Mouse (Mus musculus) midbrain, embryonic 16.5 days (tissue): ENCODE data around the gene Gm11214. TPM values are rescaled to one million over a fixed set of nuclear protein-coding genes. Genes with fewer than 3 reads are reported as not detected.

Experiments used
- ATAC-seq: fragments of 200-750 bp; cut with Nextera tagmentation; 2 replicates; pipeline ENCODE4 v1.8.0; 2017; ENCODE audit warnings: moderate TSS enrichment
- H3K27ac ChIP-seq: fragments of 300-500 bp; sonication (generic); 2 replicates; pipeline ENCODE4 v1.5.1; 2014; ENCODE audit warnings: mild to moderate bottlenecking, low read length, mixed read lengths
- H3K27me3 ChIP-seq: fragments of 300-500 bp; sonication (generic); 2 replicates; pipeline ENCODE4 v1.6.1; 2014; ENCODE audit warnings: low read depth, low read length, mixed read lengths; ENCODE audit not compliant: control insufficient read depth, insufficient read depth
- H3K36me3 ChIP-seq: fragments of 300-500 bp; sonication (generic); 2 replicates; pipeline ENCODE4 v1.6.1; 2014; ENCODE audit warnings: mild to moderate bottlenecking, low read length, moderate library complexity, mixed read lengths; ENCODE audit not compliant: control insufficient read depth, insufficient read depth
- H3K4me1 ChIP-seq: fragments of 300-500 bp; sonication (generic); 2 replicates; pipeline ENCODE4 v1.6.1; 2014; ENCODE audit warnings: mild to moderate bottlenecking, low read length, mixed read lengths; ENCODE audit not compliant: control insufficient read depth, insufficient read depth
- H3K4me2 ChIP-seq: fragments of 300-500 bp; sonication (generic); 2 replicates; pipeline ENCODE4 v1.6.1; 2014; ENCODE audit warnings: mild to moderate bottlenecking, low read length, mixed read lengths
- H3K4me3 ChIP-seq: fragments of 300-500 bp; sonication (generic); 2 replicates; pipeline ENCODE4 v1.5.1; 2014; ENCODE audit warnings: low read depth, mild to moderate bottlenecking, low read length, moderate library complexity, mixed read lengths
- H3K9ac ChIP-seq: fragments of 300-500 bp; sonication (generic); 2 replicates; pipeline ENCODE4 v1.6.1; 2014; ENCODE audit warnings: low read depth, low read length, mixed read lengths
- H3K9me3 ChIP-seq: fragments of 300-500 bp; sonication (generic); replicated peaks from 2 replicates; pipeline ENCODE4 v1.6.1; 2014; ENCODE audit warnings: mild to moderate bottlenecking, low read length, mixed read lengths; ENCODE audit not compliant: control insufficient read depth, poor library complexity, severe bottlenecking
- WGBS: fragments of 180-500 bp; shearing (Covaris S2); extraction: QIAGEN DNeasy Blood & Tissue Kit; methylation state at CpG from one replicate; pipeline ENCODE4 v1.1.7; 2014; 5-methylcytosine and 5-hydroxymethylcytosine counted together
- polyA plus RNA-seq: library from polyadenylated mRNA; unstranded; fragments of >200 nt; fragmentation: Nextera tagmentation; extraction: Ambion mirVana; gene quantifications from 2 replicates; pipeline ENCODE4 v1.2.1, GENCODE M21; 2015

Gm11214 gene
- polyA plus RNA-seq, 1 experiment from 2014 or later, result not detected

- H3K9me3 ChIP-seq, result no peaks in the 10 kb centered on the region
- no peaks in the 10 kb centered on the region for H3K36me3 ChIP-seq
- H3K27me3 ChIP-seq, result no peaks in the 10 kb centered on the region
- H3K9ac ChIP-seq, result no peak overlapping the region
- no peak overlapping the region for H3K4me2 ChIP-seq
- no peak overlapping the region for H3K27ac ChIP-seq
- H3K4me3 ChIP-seq, result no peak overlapping the region
- ATAC-seq, result no peak
- H3K4me1 ChIP-seq, result no peaks in the 10 kb centered on the region
- WGBS, result 83% methylated on average over 4 of the region's 4 CpGs
These were observed 33.7 kb upstream of the Gm11214 start for GRCm38 (mm10) chr4:63696921-63697320.

- no peak overlapping the region for H3K27ac ChIP-seq
- H3K4me2 ChIP-seq, result no peak overlapping the region
- H3K27me3 ChIP-seq, result no peaks in the 10 kb centered on the region
- H3K9ac ChIP-seq, result no peak overlapping the region
- no peak for ATAC-seq
- H3K4me3 ChIP-seq, result no peak overlapping the region
- no peaks in the 10 kb centered on the region for H3K4me1 ChIP-seq
- H3K36me3 ChIP-seq, result no peaks in the 10 kb centered on the region
- H3K9me3 ChIP-seq, result no peaks in the 10 kb centered on the region
These were observed 29.2 kb upstream of the Gm11214 start for GRCm38 (mm10) chr4:63692351-63692750.

- H3K4me3 ChIP-seq, result no peak overlapping the region
- H3K27me3 ChIP-seq, result no peaks in the 10 kb centered on the region
- WGBS, result 67% methylated on average over 8 of the region's 8 CpGs
- no peaks in the 10 kb centered on the region for H3K4me1 ChIP-seq
- no peaks in the 10 kb centered on the region for H3K9me3 ChIP-seq
- ATAC-seq, result no peak
- no peak overlapping the region for H3K4me2 ChIP-seq
- no peak overlapping the region for H3K27ac ChIP-seq
- H3K36me3 ChIP-seq, result no peaks in the 10 kb centered on the region
- H3K9ac ChIP-seq, result no peak overlapping the region
These were observed 24.2 kb upstream of the Gm11214 start for GRCm38 (mm10) chr4:63687429-63687828.

GRCm38 (mm10) chr4:63686157-63686556 is 23.0 kb upstream of the Gm11214 start:
- Histone ChIP-seq H3K4me3 (no peak overlapping the region), H3K27ac (no peak overlapping the region), H3K36me3 (no peaks in the 10 kb centered on the region), H3K27me3 (no peaks in the 10 kb centered on the region), H3K4me1 (no peaks in the 10 kb centered on the region), H3K4me2 (no peak overlapping the region), H3K9ac (no peak overlapping the region), H3K9me3 (no peaks in the 10 kb centered on the region)
- no peak for ATAC-seq

GRCm38 (mm10) chr4:63685253-63685525 is 22.0 kb upstream of the Gm11214 start:
- ATAC-seq, result no peak

GRCm38 (mm10) chr4:63684412-63685252 is 21.5 kb upstream of the Gm11214 start:
- Histone ChIP-seq H3K9me3 (no peaks in the 10 kb centered on the region), H3K4me1 (no peaks in the 10 kb centered on the region), H3K4me3 (no peak overlapping the region), H3K4me2 (no peak overlapping the region), H3K27ac (no peak overlapping the region), H3K27me3 (no peaks in the 10 kb centered on the region), H3K9ac (no peak overlapping the region), H3K36me3 (no peaks in the 10 kb centered on the region)
- ATAC-seq, result no peak
- 86% methylated on average over 8 of the region's 10 CpGs for WGBS

More at GRCm38 (mm10) chr4:63685253-63685525, 22.0 kb upstream of the Gm11214 start:
- Histone ChIP-seq H3K27ac (no peak overlapping the region), H3K36me3 (no peaks in the 10 kb centered on the region), H3K4me2 (no peak overlapping the region), H3K4me3 (no peak overlapping the region), H3K27me3 (no peaks in the 10 kb centered on the region), H3K9ac (no peak overlapping the region), H3K4me1 (no peaks in the 10 kb centered on the region), H3K9me3 (no peaks in the 10 kb centered on the region)
- WGBS, result 49% methylated on average over 4 of the region's 4 CpGs

- 91% methylated on average over 6 of the region's 6 CpGs for WGBS
- no peak for ATAC-seq
- Histone ChIP-seq H3K4me1 (no peaks in the 10 kb centered on the region), H3K9ac (no peak overlapping the region), H3K4me3 (no peak overlapping the region), H3K27me3 (no peaks in the 10 kb centered on the region), H3K27ac (no peak overlapping the region), H3K9me3 (no peaks in the 10 kb centered on the region), H3K4me2 (no peak overlapping the region), H3K36me3 (no peaks in the 10 kb centered on the region)
These were observed 20.5 kb upstream of the Gm11214 start for GRCm38 (mm10) chr4:63683716-63684115.

GRCm38 (mm10) chr4:63683056-63683455 is 19.9 kb upstream of the Gm11214 start:
- H3K9ac ChIP-seq, result no peak overlapping the region
- H3K4me1 ChIP-seq, result no peaks in the 10 kb centered on the region
- ATAC-seq, result no peak
- 83% methylated on average over 11 of the region's 11 CpGs for WGBS
- H3K4me2 ChIP-seq, result no peak overlapping the region
- H3K27ac ChIP-seq, result no peak overlapping the region
- H3K36me3 ChIP-seq, result no peaks in the 10 kb centered on the region
- no peaks in the 10 kb centered on the region for H3K27me3 ChIP-seq
- no peaks in the 10 kb centered on the region for H3K9me3 ChIP-seq
- H3K4me3 ChIP-seq, result no peak overlapping the region

- no peak overlapping the region for H3K27ac ChIP-seq
- no peaks in the 10 kb centered on the region for H3K36me3 ChIP-seq
- no peaks in the 10 kb centered on the region for H3K9me3 ChIP-seq
- H3K4me1 ChIP-seq, result no peaks in the 10 kb centered on the region
- H3K9ac ChIP-seq, result no peak overlapping the region
- no peaks in the 10 kb centered on the region for H3K27me3 ChIP-seq
- WGBS, result 87% methylated on average over 2 of the region's 2 CpGs
- no peak for ATAC-seq
- H3K4me3 ChIP-seq, result no peak overlapping the region
- no peak overlapping the region for H3K4me2 ChIP-seq
These were observed 19.3 kb upstream of the Gm11214 start for GRCm38 (mm10) chr4:63682441-63682840.
